10 mouse cellular contexts compared by ENCODE assay signal in genomic region chr6:54538773-54539173, GRCm38 (mm10). TPM values are rescaled to one million over a fixed set of nuclear protein-coding genes. Genes with fewer than 3 reads are reported as not detected.
DNase-seq lines count a peak whose midpoint lies in the region; ATAC-seq lines count a peak whose summit lies in the region.
"Had no signal": no experiment of that assay in that cellular context is flagged by ENCODE, and none has a peak within 500 bp of the region (broad histone marks: within the 10 kb centered on the region; RNA-seq: fewer than 3 reads in every experiment).

No protein-coding gene starts in this region.

- peak overlapping the region; percentile 59 for H3K27ac ChIP-seq in hindbrain, embryonic 10.5 days
- no peak overlapping the region for H3K27ac ChIP-seq in hindbrain, embryonic 14.5 days
- H3K27ac ChIP-seq in forebrain, embryonic 12.5 days: peak overlapping the region; percentile 80
- H3K27ac ChIP-seq in midbrain, embryonic 15.5 days: peak overlapping the region; percentile 1; the same call in 1 of the 2 replicates
- no peak overlapping the region for H3K27ac ChIP-seq in heart, embryonic 12.5 days (ENCODE audit: poor library complexity, severe bottlenecking)
- H3K27ac ChIP-seq: liver, embryonic 13.5 days; stomach, embryonic 15.5 days had no signal

- peaks cover 8% of the 10 kb centered on the region for H3K36me3 ChIP-seq in hindbrain, embryonic 10.5 days
- peaks cover 7% of the 10 kb centered on the region for H3K36me3 ChIP-seq in hindbrain, embryonic 14.5 days (replicated peaks; ENCODE audit: control insufficient read depth, insufficient read depth)
- H3K36me3 ChIP-seq in forebrain, embryonic 12.5 days (replicated peaks): peaks cover 19% of the 10 kb centered on the region
- peaks cover 6% of the 10 kb centered on the region for H3K36me3 ChIP-seq in midbrain, embryonic 15.5 days (replicated peaks)
- H3K36me3 ChIP-seq in heart, embryonic 12.5 days: peaks cover 6% of the 10 kb centered on the region
- H3K36me3 ChIP-seq: liver, embryonic 13.5 days; stomach, embryonic 15.5 days had no signal

- no peak overlapping the region for H3K4me2 ChIP-seq in hindbrain, embryonic 14.5 days (replicated peaks)
- H3K4me2 ChIP-seq in forebrain, embryonic 12.5 days: no peak overlapping the region
- no peak overlapping the region for H3K4me2 ChIP-seq in midbrain, embryonic 15.5 days
- no peak overlapping the region for H3K4me2 ChIP-seq in heart, embryonic 12.5 days
- H3K4me2 ChIP-seq: liver, embryonic 13.5 days; stomach, embryonic 15.5 days had no signal

- no peak; the same call in 1 of the 2 replicates for ATAC-seq in hindbrain, embryonic 14.5 days (ENCODE audit: low FRiP score)
- peak; percentile 52; the same call in 1 of the 2 replicates for ATAC-seq in forebrain, embryonic 12.5 days (ENCODE audit: low FRiP score)
- ATAC-seq in midbrain, embryonic 15.5 days (replicated peaks): peak; percentile 51; the same call in 1 of the 2 replicates
- ATAC-seq in heart, embryonic 12.5 days (ENCODE audit: insufficient number of reproducible peaks, low FRiP score): no peak

- peaks cover 6% of the 10 kb centered on the region; the same call in 1 of the 2 replicates for H3K9me3 ChIP-seq in hindbrain, embryonic 10.5 days
- H3K9me3 ChIP-seq in hindbrain, embryonic 14.5 days (ENCODE audit: control insufficient read depth, low read length): no peaks in the 10 kb centered on the region
- H3K9me3 ChIP-seq in forebrain, embryonic 12.5 days: no peaks in the 10 kb centered on the region
- no peaks in the 10 kb centered on the region for H3K9me3 ChIP-seq in midbrain, embryonic 15.5 days
- peaks cover 7% of the 10 kb centered on the region; the same call in 1 of the 2 replicates for H3K9me3 ChIP-seq in heart, embryonic 12.5 days (replicated peaks)
- H3K9me3 ChIP-seq: liver, embryonic 13.5 days; stomach, embryonic 15.5 days had no signal

- H3K27me3 ChIP-seq in hindbrain, embryonic 10.5 days (ENCODE audit: insufficient read depth, poor library complexity, severe bottlenecking): peaks cover 33% of the 10 kb centered on the region
- H3K27me3 ChIP-seq in hindbrain, embryonic 14.5 days (ENCODE audit: control insufficient read depth, insufficient read depth, low read length): no peaks in the 10 kb centered on the region
- no peaks in the 10 kb centered on the region for H3K27me3 ChIP-seq in forebrain, embryonic 12.5 days
- no peaks in the 10 kb centered on the region for H3K27me3 ChIP-seq in midbrain, embryonic 15.5 days (replicated peaks)
- no peaks in the 10 kb centered on the region for H3K27me3 ChIP-seq in heart, embryonic 12.5 days (replicated peaks)
- H3K27me3 ChIP-seq: liver, embryonic 13.5 days; stomach, embryonic 15.5 days had no signal

- WGBS in hindbrain, embryonic 10.5 days: 13% methylated on average over 3 of the region's 3 CpGs
- WGBS in hindbrain, embryonic 14.5 days: 7% methylated on average over 3 of the region's 3 CpGs
- 0% methylated on average over 3 of the region's 3 CpGs for WGBS in forebrain, embryonic 12.5 days
- 14% methylated on average over 3 of the region's 3 CpGs for WGBS in midbrain, embryonic 15.5 days
- WGBS in heart, embryonic 12.5 days: 27% methylated on average over 3 of the region's 3 CpGs

- H3K4me1 ChIP-seq in hindbrain, embryonic 10.5 days (replicated peaks): peaks cover 37% of the 10 kb centered on the region
- H3K4me1 ChIP-seq in hindbrain, embryonic 14.5 days (replicated peaks; ENCODE audit: control insufficient read depth, insufficient read depth, low read length): peaks cover 20% of the 10 kb centered on the region
- H3K4me1 ChIP-seq in forebrain, embryonic 12.5 days: peaks cover 40% of the 10 kb centered on the region
- H3K4me1 ChIP-seq in midbrain, embryonic 15.5 days: peaks cover 21% of the 10 kb centered on the region
- H3K4me1 ChIP-seq in heart, embryonic 12.5 days (replicated peaks): peaks cover 34% of the 10 kb centered on the region
- H3K4me1 ChIP-seq: liver, embryonic 13.5 days; stomach, embryonic 15.5 days had no signal

- H3K9ac ChIP-seq in hindbrain, embryonic 14.5 days: no peak overlapping the region
- H3K9ac ChIP-seq in forebrain, embryonic 12.5 days: no peak overlapping the region
- no peak overlapping the region for H3K9ac ChIP-seq in midbrain, embryonic 15.5 days
- no peak overlapping the region for H3K9ac ChIP-seq in heart, embryonic 12.5 days
- H3K9ac ChIP-seq: liver, embryonic 13.5 days; stomach, embryonic 15.5 days had no signal

- no peak overlapping the region for H3K4me3 ChIP-seq in hindbrain, embryonic 10.5 days
- no peak overlapping the region for H3K4me3 ChIP-seq in hindbrain, embryonic 14.5 days (replicated peaks; ENCODE audit: low read length)
- no peak overlapping the region for H3K4me3 ChIP-seq in forebrain, embryonic 12.5 days (replicated peaks)
- no peak overlapping the region for H3K4me3 ChIP-seq in midbrain, embryonic 15.5 days
- H3K4me3 ChIP-seq in heart, embryonic 12.5 days: no peak overlapping the region
- H3K4me3 ChIP-seq: liver, embryonic 13.5 days; stomach, embryonic 15.5 days had no signal

- DNase-seq in hindbrain, embryonic 10.5 days (ENCODE audit: low spot score): peak; percentile 38
- no peak for DNase-seq in hindbrain, embryonic 14.5 days (ENCODE audit: low spot score)
- peak; percentile 73 for DNase-seq in cerebellum, adult 8-10 months
- DNase-seq in adrenal gland, adult 8-10 months: no peak
- DNase-seq in gastrocnemius, adult 8-10 months (ENCODE audit: low spot score in 2 of 2): no peak
- DNase-seq: liver, embryonic 13.5 days had no signal

RNA-seq across cellular contexts. Expression of gene Scrn1, which starts 27.5 kb away (rescaled TPM):
- 42.9 and 60.0 TPM in 2 replicates for polyA plus RNA-seq in hindbrain, embryonic 10.5 days (2016; fragmentation: Nextera tagmentation; extraction: Ambion mirVana)
- 103 and 105 TPM in 2 replicates for polyA plus RNA-seq in hindbrain, embryonic 14.5 days (2014; fragmentation: Nextera tagmentation; extraction: Ambion mirVana)
- polyA plus RNA-seq in forebrain, embryonic 12.5 days (2016; fragmentation: Nextera tagmentation; extraction: Ambion mirVana): 119 and 157 TPM in 2 replicates
- 119 and 123 TPM in 2 replicates for polyA plus RNA-seq in midbrain, embryonic 15.5 days (2015; fragmentation: Nextera tagmentation; extraction: Ambion mirVana)
- 10 to 100 TPM; 34.1 to 73.9 (median 49.6) TPM for total RNA-seq in adrenal gland, adult 8-10 months (2022)
- total RNA-seq in gastrocnemius, adult 8-10 months (2022): 1 to 10 TPM in 2 of 4 experiments, under 1 TPM in 2; 0.80 to 1.7 (median 1.2) TPM
- polyA plus RNA-seq in heart, embryonic 12.5 days (2016; fragmentation: Nextera tagmentation; extraction: Ambion mirVana): 14.5 and 19.7 TPM in 2 replicates

RNA-seq across cellular contexts. Expression of gene Plekha8, which starts 56.1 kb away (rescaled TPM):
- polyA plus RNA-seq in hindbrain, embryonic 10.5 days (2016; fragmentation: Nextera tagmentation; extraction: Ambion mirVana): 13.8 and 17.4 TPM in 2 replicates
- polyA plus RNA-seq in hindbrain, embryonic 14.5 days (2014; fragmentation: Nextera tagmentation; extraction: Ambion mirVana): 13.0 and 14.0 TPM in 2 replicates
- 20.1 and 21.2 TPM in 2 replicates for polyA plus RNA-seq in forebrain, embryonic 12.5 days (2016; fragmentation: Nextera tagmentation; extraction: Ambion mirVana)
- 9.5 and 10.5 TPM in 2 replicates for polyA plus RNA-seq in midbrain, embryonic 15.5 days (2015; fragmentation: Nextera tagmentation; extraction: Ambion mirVana)
- total RNA-seq in adrenal gland, adult 8-10 months (2022): 10 to 100 TPM; 19.1 to 25.4 (median 20.4) TPM
- total RNA-seq in gastrocnemius, adult 8-10 months (2022): 1 to 10 TPM; 3.3 to 4.8 (median 3.4) TPM
- 13.2 and 13.9 TPM in 2 replicates for polyA plus RNA-seq in heart, embryonic 12.5 days (2016; fragmentation: Nextera tagmentation; extraction: Ambion mirVana)

RNA-seq across cellular contexts. Expression of gene Fkbp14, which starts 58.3 kb away (rescaled TPM):
- polyA plus RNA-seq in hindbrain, embryonic 10.5 days (2016; fragmentation: Nextera tagmentation; extraction: Ambion mirVana): 9.3 and 12.4 TPM in 2 replicates
- 11.7 and 13.1 TPM in 2 replicates for polyA plus RNA-seq in hindbrain, embryonic 14.5 days (2014; fragmentation: Nextera tagmentation; extraction: Ambion mirVana)
- polyA plus RNA-seq in forebrain, embryonic 12.5 days (2016; fragmentation: Nextera tagmentation; extraction: Ambion mirVana): 13.9 and 18.4 TPM in 2 replicates
- polyA plus RNA-seq in midbrain, embryonic 15.5 days (2015; fragmentation: Nextera tagmentation; extraction: Ambion mirVana): 7.0 and 7.8 TPM in 2 replicates
- 10 to 100 TPM; 27.0 to 38.9 (median 31.5) TPM for total RNA-seq in adrenal gland, adult 8-10 months (2022)
- total RNA-seq in gastrocnemius, adult 8-10 months (2022): 1 to 10 TPM; 3.8 to 5.3 (median 4.8) TPM
- polyA plus RNA-seq in heart, embryonic 12.5 days (2016; fragmentation: Nextera tagmentation; extraction: Ambion mirVana): 27.2 and 28.4 TPM in 2 replicates

Comparison
In these comparisons a context has a peak if more than half of its experiments do, and no peak if none do; other contexts are left out.
1. DNase-seq: peak in hindbrain, embryonic 10.5 days (single experiment) and cerebellum, adult 8-10 months (single experiment); none in hindbrain, embryonic 14.5 days (single experiment), adrenal gland, adult 8-10 months (single experiment) and gastrocnemius, adult 8-10 months (0 of 2).
2. H3K27ac ChIP-seq: peak in hindbrain, embryonic 10.5 days (single experiment), forebrain, embryonic 12.5 days (single experiment) and midbrain, embryonic 15.5 days (single experiment); none in hindbrain, embryonic 14.5 days (single experiment) and heart, embryonic 12.5 days (single experiment).
3. ATAC-seq: peak in forebrain, embryonic 12.5 days (single experiment) and midbrain, embryonic 15.5 days (single experiment); none in hindbrain, embryonic 14.5 days (single experiment) and heart, embryonic 12.5 days (single experiment).